Mouse (Mus musculus): ENCODE measurements around the gene Nek10. TPM values are rescaled to one million over a fixed set of nuclear protein-coding genes. Genes with fewer than 3 reads are reported as not detected.

The Nek10 gene
- polyA plus RNA-seq, 1 experiment from 2014 or later: 0.02 TPM

GRCm38 (mm10) chr14:14833498-14833897 is 30.3 kb downstream of the Nek10 start:
- 44% methylated on average over 1 of the region's 1 CpGs for WGBS (ENCODE audit: insufficient replicate concordance)
- Histone ChIP-seq H3K4me1 (replicated peaks) (no peaks in the 10 kb centered on the region), H3K27me3 (no peaks in the 10 kb centered on the region), H3K4me3 (replicated peaks) (no peak overlapping the region), H3K9me3 (replicated peaks) (no peaks in the 10 kb centered on the region), H3K36me3 (replicated peaks) (no peaks in the 10 kb centered on the region), H3K4me2 (no peak overlapping the region), H3K27ac (replicated peaks) (no peak overlapping the region), H3K9ac (no peak overlapping the region)
- ATAC-seq (ENCODE audit: insufficient read depth): no peak

DNA sequence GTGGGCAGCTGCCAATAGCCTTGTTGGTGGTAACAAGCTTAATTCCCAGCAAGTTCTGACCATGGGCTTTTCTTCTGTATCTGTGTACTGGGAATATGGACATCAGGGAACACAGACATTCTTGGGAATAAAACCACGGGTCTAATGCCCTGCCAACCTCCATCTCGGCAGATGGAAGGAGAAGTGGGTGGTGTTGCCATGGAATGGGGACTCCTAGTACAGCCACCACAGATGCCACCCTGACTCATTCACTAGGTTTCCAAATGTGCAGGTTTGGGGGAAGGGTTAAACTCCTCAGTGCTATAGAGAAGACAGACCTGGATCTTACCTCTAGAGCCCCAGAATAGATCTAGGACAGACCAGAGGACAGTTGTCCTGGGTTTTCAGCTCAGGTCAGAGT is 31.1 kb downstream of the Nek10 start:
- no peaks in the 10 kb centered on the region for H3K9me3 ChIP-seq (replicated peaks)
- H3K27ac ChIP-seq (replicated peaks): no peak overlapping the region
- no peak overlapping the region for H3K4me3 ChIP-seq (replicated peaks)
- no peaks in the 10 kb centered on the region for H3K4me1 ChIP-seq (replicated peaks)
- H3K9ac ChIP-seq: no peak overlapping the region
- 56% methylated on average over 2 of the region's 2 CpGs for WGBS (ENCODE audit: insufficient replicate concordance)
- no peak overlapping the region for H3K4me2 ChIP-seq
- ATAC-seq (ENCODE audit: insufficient read depth): no peak
- H3K27me3 ChIP-seq: no peaks in the 10 kb centered on the region
- H3K36me3 ChIP-seq (replicated peaks): no peaks in the 10 kb centered on the region

DNA sequence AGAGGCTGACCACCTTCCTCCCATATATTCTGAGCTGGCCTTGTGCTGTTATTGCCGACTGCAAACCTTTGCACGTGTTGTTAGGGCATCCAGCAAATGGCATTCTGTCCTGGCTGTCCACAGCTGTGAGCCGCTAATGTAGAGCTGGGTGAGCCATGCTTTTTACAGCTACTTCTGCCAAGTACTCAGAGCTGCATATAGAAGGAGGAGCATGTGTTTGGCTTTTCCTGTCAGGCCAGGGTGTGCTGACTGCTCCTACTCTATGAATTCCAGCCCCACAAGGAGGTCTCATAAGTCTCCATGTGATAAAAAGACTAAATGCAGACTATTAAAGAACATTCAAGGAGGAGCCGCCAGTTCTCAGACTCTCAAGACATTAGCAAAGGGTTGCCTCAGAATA is 34.4 kb downstream of the Nek10 start:
- no peak for ATAC-seq (ENCODE audit: insufficient read depth)
- no peaks in the 10 kb centered on the region for H3K9me3 ChIP-seq (replicated peaks)
- H3K36me3 ChIP-seq (replicated peaks): no peaks in the 10 kb centered on the region
- no peak overlapping the region for H3K4me3 ChIP-seq (replicated peaks)
- no peak overlapping the region for H3K9ac ChIP-seq
- H3K4me2 ChIP-seq: no peak overlapping the region
- no peaks in the 10 kb centered on the region for H3K27me3 ChIP-seq
- 71% methylated on average over 4 of the region's 4 CpGs for WGBS (ENCODE audit: insufficient replicate concordance)
- no peak overlapping the region for H3K27ac ChIP-seq (replicated peaks)
- no peaks in the 10 kb centered on the region for H3K4me1 ChIP-seq (replicated peaks)

DNA sequence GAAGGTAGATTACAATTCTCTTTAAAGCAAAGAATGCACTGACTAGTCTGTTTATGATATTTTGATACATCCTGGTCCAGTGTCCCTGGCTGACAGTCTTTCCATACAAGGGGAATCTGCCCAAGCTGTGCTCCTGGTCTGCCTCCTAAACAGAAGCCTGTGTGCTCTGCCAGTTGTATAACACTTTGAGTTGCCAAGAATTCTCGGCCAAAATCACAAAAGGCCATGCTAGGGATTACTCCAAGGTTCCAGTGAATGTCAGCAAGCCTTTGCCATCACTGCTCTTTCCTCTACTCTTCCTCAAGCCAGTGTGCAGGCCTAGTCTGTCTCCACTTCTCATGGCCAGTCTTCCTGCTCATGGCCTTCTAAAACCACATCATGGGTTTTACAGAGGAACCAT is 34.9 kb downstream of the Nek10 start:
- Histone ChIP-seq H3K27ac (replicated peaks) (no peak overlapping the region), H3K36me3 (replicated peaks) (no peaks in the 10 kb centered on the region), H3K27me3 (no peaks in the 10 kb centered on the region), H3K9me3 (replicated peaks) (no peaks in the 10 kb centered on the region), H3K9ac (no peak overlapping the region), H3K4me1 (replicated peaks) (no peaks in the 10 kb centered on the region), H3K4me2 (no peak overlapping the region), H3K4me3 (replicated peaks) (no peak overlapping the region)
- WGBS (ENCODE audit: insufficient replicate concordance): 26% methylated on average over 1 of the region's 1 CpGs
- no peak for ATAC-seq (ENCODE audit: insufficient read depth)

- Histone ChIP-seq H3K9me3 (replicated peaks) (no peaks in the 10 kb centered on the region), H3K27me3 (no peaks in the 10 kb centered on the region), H3K9ac (no peak overlapping the region), H3K4me3 (replicated peaks) (no peak overlapping the region), H3K27ac (replicated peaks) (no peak overlapping the region), H3K36me3 (replicated peaks) (no peaks in the 10 kb centered on the region), H3K4me2 (no peak overlapping the region), H3K4me1 (replicated peaks) (no peaks in the 10 kb centered on the region)
- ATAC-seq (ENCODE audit: insufficient read depth): no peak
- 62% methylated on average over 8 of the region's 8 CpGs for WGBS (ENCODE audit: insufficient replicate concordance)
These were observed 39.7 kb downstream of the Nek10 start for GRCm38 (mm10) chr14:14842734-14843530.

- H3K36me3 ChIP-seq (replicated peaks): no peaks in the 10 kb centered on the region
- no peak overlapping the region for H3K4me2 ChIP-seq
- 12% methylated on average over 3 of the region's 3 CpGs for WGBS (ENCODE audit: insufficient replicate concordance)
- H3K27ac ChIP-seq (replicated peaks): no peak overlapping the region
- no peak for ATAC-seq (ENCODE audit: insufficient read depth)
- no peak overlapping the region for H3K4me3 ChIP-seq (replicated peaks)
- no peaks in the 10 kb centered on the region for H3K9me3 ChIP-seq (replicated peaks)
- no peaks in the 10 kb centered on the region for H3K4me1 ChIP-seq (replicated peaks)
- H3K27me3 ChIP-seq: no peaks in the 10 kb centered on the region
- no peak overlapping the region for H3K9ac ChIP-seq
These were observed 49.6 kb downstream of the Nek10 start for GRCm38 (mm10) chr14:14852838-14853237.

GRCm38 (mm10) chr14:14860331-14860730 is 57.1 kb downstream of the Nek10 start:
- Histone ChIP-seq H3K27ac (replicated peaks) (no peak overlapping the region), H3K4me1 (replicated peaks) (no peaks in the 10 kb centered on the region), H3K4me2 (no peak overlapping the region), H3K9me3 (replicated peaks) (no peaks in the 10 kb centered on the region), H3K36me3 (replicated peaks) (no peaks in the 10 kb centered on the region), H3K27me3 (no peaks in the 10 kb centered on the region), H3K4me3 (replicated peaks) (no peak overlapping the region), H3K9ac (no peak overlapping the region)
- no peak for ATAC-seq (ENCODE audit: insufficient read depth)
- WGBS (ENCODE audit: insufficient replicate concordance): 51% methylated on average over 3 of the region's 3 CpGs

DNA sequence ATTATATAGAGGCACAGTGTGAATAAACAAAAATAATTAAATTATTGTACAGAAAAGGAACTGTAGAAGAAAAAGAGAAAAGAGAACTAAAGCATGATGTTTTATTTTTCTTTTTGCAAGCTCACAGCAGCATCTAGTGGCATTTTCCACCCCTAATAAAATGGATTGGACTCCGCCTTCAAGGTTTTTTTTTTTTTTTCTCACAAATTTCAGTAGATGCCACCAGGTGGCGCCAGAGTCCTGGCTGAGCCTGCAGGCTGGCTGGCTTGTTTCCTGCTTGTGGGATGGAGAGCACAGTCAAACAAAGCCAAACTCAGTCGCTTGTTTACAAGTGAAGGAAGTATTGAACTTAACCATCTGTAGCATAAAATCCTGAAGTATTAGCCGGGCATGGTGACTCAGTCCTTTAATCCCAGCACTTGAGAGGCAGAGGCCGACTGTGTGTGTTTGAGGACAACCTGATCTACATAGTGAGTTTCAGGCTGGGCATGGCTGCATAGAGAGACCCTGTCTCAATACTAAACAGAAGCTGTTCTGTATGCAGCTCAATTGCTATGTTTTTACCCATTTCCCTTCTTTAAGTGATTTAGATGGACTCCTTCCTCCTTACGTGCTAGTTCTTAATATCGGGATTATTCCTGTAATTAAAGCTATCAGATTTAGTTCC is 60.6 kb downstream of the Nek10 start:
- ATAC-seq (ENCODE audit: insufficient read depth): no peak
- Histone ChIP-seq H3K4me1 (replicated peaks) (no peaks in the 10 kb centered on the region), H3K27me3 (no peaks in the 10 kb centered on the region), H3K4me3 (replicated peaks) (no peak overlapping the region), H3K36me3 (replicated peaks) (no peaks in the 10 kb centered on the region), H3K9me3 (replicated peaks) (no peaks in the 10 kb centered on the region), H3K9ac (no peak overlapping the region), H3K4me2 (no peak overlapping the region), H3K27ac (replicated peaks) (no peak overlapping the region)
- 24% methylated on average over 7 of the region's 7 CpGs for WGBS (ENCODE audit: insufficient replicate concordance)

- no peaks in the 10 kb centered on the region for H3K4me1 ChIP-seq (replicated peaks)
- WGBS (ENCODE audit: insufficient replicate concordance): 47% methylated on average over 2 of the region's 2 CpGs
These were observed 66.0 kb downstream of the Nek10 start for GRCm38 (mm10) chr14:14869239-14869638.

GRCm38 (mm10) chr14:14870059-14870458 is 66.8 kb downstream of the Nek10 start:
- no peaks in the 10 kb centered on the region for H3K36me3 ChIP-seq (replicated peaks)
- no peak overlapping the region for H3K4me2 ChIP-seq
- no peak for ATAC-seq (ENCODE audit: insufficient read depth)
- H3K9ac ChIP-seq: no peak overlapping the region
- H3K4me1 ChIP-seq (replicated peaks): no peaks in the 10 kb centered on the region
- 53% methylated on average over 2 of the region's 2 CpGs for WGBS (ENCODE audit: insufficient replicate concordance)
- H3K27ac ChIP-seq (replicated peaks): no peak overlapping the region
- no peaks in the 10 kb centered on the region for H3K9me3 ChIP-seq (replicated peaks)
- H3K27me3 ChIP-seq: no peaks in the 10 kb centered on the region
- no peak overlapping the region for H3K4me3 ChIP-seq (replicated peaks)

More at GRCm38 (mm10) chr14:14869239-14869638, 66.0 kb downstream of the Nek10 start:
- no peak overlapping the region for H3K4me2 ChIP-seq
- H3K9me3 ChIP-seq (replicated peaks): no peaks in the 10 kb centered on the region
- H3K9ac ChIP-seq: no peak overlapping the region
- no peaks in the 10 kb centered on the region for H3K27me3 ChIP-seq
- no peak overlapping the region for H3K27ac ChIP-seq (replicated peaks)
- no peaks in the 10 kb centered on the region for H3K36me3 ChIP-seq (replicated peaks)
- H3K4me3 ChIP-seq (replicated peaks): no peak overlapping the region
- no peak for ATAC-seq (ENCODE audit: insufficient read depth)

- ATAC-seq (ENCODE audit: insufficient read depth): no peak
- H3K27ac ChIP-seq (replicated peaks): no peak overlapping the region
- WGBS (ENCODE audit: insufficient replicate concordance): 37% methylated on average over 3 of the region's 3 CpGs
- H3K4me2 ChIP-seq: no peak overlapping the region
- H3K4me3 ChIP-seq (replicated peaks): no peak overlapping the region
- no peaks in the 10 kb centered on the region for H3K36me3 ChIP-seq (replicated peaks)
- H3K4me1 ChIP-seq (replicated peaks): no peaks in the 10 kb centered on the region
- no peaks in the 10 kb centered on the region for H3K27me3 ChIP-seq
- H3K9me3 ChIP-seq (replicated peaks): no peaks in the 10 kb centered on the region
- H3K9ac ChIP-seq: no peak overlapping the region
These were observed 67.2 kb downstream of the Nek10 start for GRCm38 (mm10) chr14:14870463-14870862.

All from liver, embryonic 15.5 days (tissue).